Mouse (Mus musculus) cerebellum, adult 2 months (tissue): ENCODE results near the gene Atp5c1. TPM values are rescaled to one million over a fixed set of nuclear protein-coding genes. Genes with fewer than 3 reads are reported as not detected.
A peak's percentile ranks its signal among the peaks of the same experiment; 100 is the strongest.

Experiments used
- DNase-seq, 2 experiments: peaks; one replicate each; pipeline ENCODE4 v3.0.0; 2021
- H3K27ac ChIP-seq: fragments of 200-500 bp; 2 replicates; pipeline ENCODE4 v1.5.1; 2012; ENCODE audit warnings: low read length, control low read depth, inconsistent platforms; ENCODE audit not compliant: insufficient read depth
- H3K27me3 ChIP-seq: fragments of 200-500 bp; 2 replicates; pipeline ENCODE4 v1.6.1; 2012; ENCODE audit warnings: inconsistent platforms, mild to moderate bottlenecking, low read length, moderate library complexity; ENCODE audit not compliant: control insufficient read depth, insufficient read depth
- H3K4me1 ChIP-seq: fragments of 200-500 bp; 2 replicates; pipeline ENCODE4 v1.6.1; 2011; ENCODE audit warnings: low read length; ENCODE audit not compliant: control insufficient read depth, insufficient read depth
- H3K4me3 ChIP-seq: fragments of 200-500 bp; replicated peaks from 2 replicates; pipeline ENCODE3; 2011; ENCODE audit warnings: mild to moderate bottlenecking, low read depth, low read length, control low read depth; ENCODE audit not compliant: insufficient read depth
- CTCF ChIP-seq: fragments of 200-500 bp; IDR thresholded peaks from 2 replicates; pipeline ENCODE4 v1.5.1; 2011; ENCODE audit warnings: low read depth, mild to moderate bottlenecking, control low read depth, low read length, moderate library complexity, borderline replicate concordance; ENCODE audit not compliant: insufficient read depth
- POLR2A ChIP-seq: fragments of 200-500 bp; IDR thresholded peaks from 2 replicates; pipeline ENCODE4 v1.6.1; 2011; ENCODE audit warnings: low read length, control low read depth, borderline replicate concordance; ENCODE audit not compliant: insufficient read depth
- WGBS: fragments of 180-500 bp; shearing (Covaris S2); methylation state at CpG from one replicate; pipeline ENCODE4 v1.1.7; 2018; 5-methylcytosine and 5-hydroxymethylcytosine counted together
- polyA plus RNA-seq: library from polyadenylated mRNA; depleted of rRNA; stranded (reverse); fragments of >200 nt; gene quantifications from 2 replicates; pipeline ENCODE4 v1.2.3, GENCODE M21; 2012; rRNA removed

Gene Atp5c1
- polyA plus RNA-seq, 1 experiment, result 527 TPM

DNA sequence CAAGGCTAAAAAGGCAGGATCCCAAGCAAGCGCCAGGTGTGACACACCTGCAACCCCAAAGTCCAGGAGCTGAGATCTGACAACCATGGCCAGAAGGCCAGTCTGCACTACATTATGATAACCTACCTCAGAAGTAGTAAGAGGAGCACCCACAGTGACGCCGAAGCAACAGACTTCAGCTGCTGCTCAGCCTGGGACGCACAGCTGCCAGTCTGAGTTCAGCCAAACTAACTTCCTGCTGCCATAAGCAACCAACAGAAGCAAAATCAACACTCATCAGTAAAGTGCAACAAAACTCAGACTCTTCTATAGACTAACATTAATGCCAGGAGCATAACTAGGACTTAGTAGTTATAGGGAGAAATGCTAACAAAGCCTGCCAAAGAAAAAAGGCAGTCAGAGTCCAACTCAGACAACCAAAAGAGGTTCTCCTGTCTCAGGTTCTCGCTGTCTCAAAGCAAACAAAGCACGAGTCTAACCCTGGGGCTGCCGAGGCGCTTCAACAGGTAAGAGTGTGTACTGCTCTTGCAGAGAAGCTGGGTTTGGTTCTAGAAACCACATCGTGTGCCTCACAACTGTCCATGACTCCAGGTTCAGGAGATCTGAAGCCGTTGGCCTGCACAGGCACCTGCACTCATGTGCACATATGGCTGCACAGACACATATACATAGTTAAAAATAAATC, 65.2 kb downstream of the Atp5c1 start:
- DNase-seq, result no peak
- Histone ChIP-seq H3K4me3 (no peak overlapping the region), H3K27ac (no peak overlapping the region), H3K27me3 (no peaks in the 10 kb centered on the region), H3K4me1 (no peaks in the 10 kb centered on the region)
- 75% methylated on average over 10 of the region's 10 CpGs for WGBS
- TF ChIP-seq CTCF (no peak), POLR2A (no peak)

DNA sequence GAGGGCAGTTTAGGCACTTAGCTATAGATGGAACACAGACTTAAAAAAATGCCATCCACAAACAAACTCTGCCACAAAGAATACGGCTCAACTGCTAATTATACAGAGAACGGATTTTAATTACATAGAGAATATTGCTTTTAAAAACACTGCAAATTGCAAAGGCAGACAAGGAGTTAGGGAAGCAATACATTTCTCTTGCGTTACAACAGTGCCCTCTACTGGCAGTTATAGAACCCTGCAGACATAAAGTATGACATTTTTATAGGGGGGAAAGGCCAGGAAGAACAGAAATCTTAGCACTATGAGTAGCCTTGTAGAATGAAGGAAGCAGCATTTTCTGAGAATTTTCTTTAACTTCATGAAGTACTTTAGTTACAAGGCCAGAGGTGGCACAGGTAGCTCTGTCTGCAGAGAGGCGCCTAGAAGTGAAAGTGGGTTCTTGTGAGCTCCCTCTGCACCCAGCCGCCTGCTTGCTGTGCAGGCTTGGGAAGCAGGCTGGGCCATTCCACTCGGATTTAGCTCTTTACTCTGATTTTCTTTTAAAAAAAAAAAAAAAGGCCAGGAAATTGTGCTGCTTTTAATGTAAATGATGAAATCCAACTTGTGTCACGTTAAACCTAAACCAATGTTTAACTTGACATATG, 69.9 kb downstream of the Atp5c1 start:
- 46% methylated on average over 7 of the region's 7 CpGs for WGBS
- no peaks in the 10 kb centered on the region for H3K27me3 ChIP-seq
- no peak overlapping the region for H3K27ac ChIP-seq
- TF ChIP-seq CTCF (peak; percentile 44; the same call in 1 of the 2 replicates), POLR2A (no peak)
- no peak overlapping the region for H3K4me3 ChIP-seq
- peak in 1 of 2 experiments; percentile 29 for DNase-seq
- no peaks in the 10 kb centered on the region for H3K4me1 ChIP-seq

DNA sequence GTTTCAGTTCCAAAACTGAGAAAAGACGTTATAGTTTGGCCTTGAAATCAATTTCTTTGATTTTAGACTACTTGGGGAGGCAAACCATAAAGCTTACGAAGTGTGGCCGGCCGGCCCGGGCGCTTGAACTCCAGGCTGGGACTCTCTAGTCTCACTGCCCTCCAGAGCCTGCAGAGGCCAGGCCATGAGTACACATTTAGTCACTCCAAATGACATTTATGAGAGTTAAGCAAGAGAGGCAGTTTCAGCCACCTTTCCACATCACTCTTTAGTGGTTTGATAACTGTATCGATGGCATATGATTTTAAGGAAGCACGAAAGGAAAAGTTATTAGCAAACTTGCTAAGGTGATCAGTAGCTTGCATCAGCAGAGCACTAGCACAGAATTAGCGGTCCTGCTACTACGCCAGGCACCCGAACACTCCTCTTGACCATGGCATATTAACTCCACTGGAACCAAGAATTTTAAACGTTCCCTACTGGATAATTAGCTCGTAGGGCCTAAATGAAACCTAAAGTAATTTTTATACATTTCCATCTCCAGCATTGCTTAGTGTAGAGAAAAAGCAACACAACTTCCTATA, 70.5 kb downstream of the Atp5c1 start:
- WGBS, result 85% methylated on average over 13 of the region's 13 CpGs
- no peak overlapping the region for H3K27ac ChIP-seq
- no peaks in the 10 kb centered on the region for H3K27me3 ChIP-seq
- no peak overlapping the region for H3K4me3 ChIP-seq
- TF ChIP-seq POLR2A, result no peak
- no peak for TF ChIP-seq CTCF
- H3K4me1 ChIP-seq, result no peaks in the 10 kb centered on the region
- DNase-seq, result no peak

DNA sequence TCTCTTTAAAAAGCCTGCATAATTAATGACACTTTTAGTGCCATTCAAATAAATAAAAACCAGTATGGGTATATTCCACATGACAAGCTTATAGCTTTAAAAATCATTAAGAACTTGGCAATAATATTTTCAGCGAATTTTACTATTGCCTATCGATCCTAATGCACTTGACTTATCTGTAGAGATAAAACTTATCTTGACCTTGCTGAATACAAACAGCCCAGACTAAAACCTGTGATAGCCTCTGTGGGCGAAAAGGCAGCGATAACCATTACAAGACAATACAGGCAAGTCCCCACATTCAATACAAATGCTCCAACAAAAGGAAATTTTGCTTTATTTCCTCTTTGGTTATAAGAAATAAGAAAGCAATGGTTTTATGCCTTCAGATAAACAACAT, 71.7 kb downstream of the Atp5c1 start:
- DNase-seq, result no peak
- H3K4me1 ChIP-seq, result no peaks in the 10 kb centered on the region
- WGBS, result 96% methylated on average over 4 of the region's 4 CpGs
- TF ChIP-seq CTCF, result no peak
- TF ChIP-seq POLR2A, result no peak
- H3K27ac ChIP-seq, result no peak overlapping the region
- no peak overlapping the region for H3K4me3 ChIP-seq
- no peaks in the 10 kb centered on the region for H3K27me3 ChIP-seq

Other genes with a start within 250 kb of the Atp5c1 start
- gene 4930412O13Rik, start 199.3 kb downstream of the Atp5c1 start, polyA plus RNA-seq, result 0.30 TPM in 1 of 2 replicates, not detected in the other
- not detected in 2 replicates for gene 9230102O04Rik, start 191.0 kb downstream of the Atp5c1 start, polyA plus RNA-seq
- gene Gata3, start 190.5 kb downstream of the Atp5c1 start, polyA plus RNA-seq, result 1.2 and 1.3 TPM in 2 replicates
- 13.0 and 13.1 TPM in 2 replicates for gene Taf3, start 31.9 kb downstream of the Atp5c1 start, polyA plus RNA-seq
- 14.8 and 16.7 TPM in 2 replicates for gene Kin, start 83 bp upstream of the Atp5c1 start, polyA plus RNA-seq
- gene Itih2, start 50.9 kb upstream of the Atp5c1 start, polyA plus RNA-seq, result 1.9 and 3.3 TPM in 2 replicates
- 14.9 and 16.1 TPM in 2 replicates for gene Itih5, start 73.1 kb upstream of the Atp5c1 start, polyA plus RNA-seq